Mouse (Mus musculus) cerebral cortex, adult 2 months (tissue): Measurements from ENCODE around the gene Coro2b.

Source experiments
- WGBS: fragments of 180-500 bp; shearing (Covaris S2); methylation state at CpG from one replicate; pipeline ENCODE4 v1.1.7; 2018; 5-methylcytosine and 5-hydroxymethylcytosine counted together

Coro2b gene

DNA sequence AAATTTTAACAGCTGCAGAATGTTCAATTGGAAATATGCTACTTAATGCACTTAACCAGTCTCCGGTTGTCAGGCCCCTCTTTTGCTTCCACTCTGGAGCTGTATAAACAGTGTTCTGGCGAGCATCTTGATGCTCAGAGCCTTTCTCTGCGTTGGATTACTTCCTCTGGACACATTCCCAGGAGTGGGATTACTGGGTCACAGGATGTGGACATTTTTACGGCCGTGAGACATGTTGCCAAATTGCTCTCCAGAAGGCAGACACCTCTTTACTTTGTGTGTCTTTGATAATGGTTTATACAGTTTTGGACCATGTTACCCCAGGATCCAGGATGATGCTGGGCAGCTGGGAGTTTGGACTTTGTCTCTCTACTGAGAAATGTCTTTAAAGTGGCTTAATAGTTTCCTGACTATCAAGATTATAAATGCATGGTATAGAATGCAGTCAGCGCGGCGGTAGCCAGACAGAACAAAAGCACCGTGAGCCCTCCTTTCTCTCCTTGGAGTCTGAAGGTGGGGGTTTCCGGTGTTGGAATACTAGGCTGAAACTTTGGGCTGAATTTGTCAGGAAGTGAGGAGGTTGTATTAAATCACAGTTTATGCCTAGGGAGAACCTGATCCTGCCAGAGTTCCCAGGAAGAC, 23.2 kb downstream of the Coro2b start:
- 22% methylated on average over 10 of the region's 10 CpGs for WGBS

DNA sequence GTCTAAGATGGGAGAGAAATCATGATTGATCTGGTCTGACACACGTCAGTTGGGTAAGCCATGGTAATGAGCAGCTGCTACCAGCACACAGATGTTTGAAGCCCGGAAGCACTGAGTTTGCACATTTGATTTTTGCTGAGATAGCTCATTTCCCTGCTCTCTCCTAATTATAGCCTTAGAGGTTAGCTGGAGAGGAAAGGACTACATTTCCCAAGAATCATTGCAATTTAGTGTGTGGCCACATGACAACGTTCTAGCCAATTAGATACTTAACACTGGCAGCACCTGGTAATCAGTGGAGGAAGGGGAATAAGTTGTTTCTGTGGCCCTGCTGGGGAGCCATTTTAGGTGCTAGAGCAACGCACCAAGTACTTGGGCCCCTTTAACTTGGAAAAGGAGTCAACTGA, 26.3 kb downstream of the Coro2b start:
- 33% methylated on average over 4 of the region's 4 CpGs for WGBS

DNA sequence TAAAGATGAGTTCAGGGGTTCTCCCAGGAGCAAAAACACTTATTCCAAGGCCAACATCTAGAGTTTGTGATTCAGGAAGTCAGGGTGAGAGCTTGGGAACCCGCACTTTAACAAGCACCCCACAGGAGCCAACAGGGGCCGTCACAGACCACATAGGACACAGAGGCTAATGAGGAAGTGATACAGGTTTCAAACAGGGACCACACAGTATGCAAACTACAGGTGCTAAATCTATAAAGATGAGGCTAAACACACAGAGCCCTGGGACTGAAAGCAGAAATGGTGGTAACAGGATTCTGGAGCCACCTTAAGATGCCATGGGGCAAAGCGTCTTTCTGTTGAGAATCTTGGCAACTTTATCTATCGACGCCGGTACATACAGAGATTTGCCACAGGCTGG, 27.2 kb downstream of the Coro2b start:
- WGBS, result 67% methylated on average over 6 of the region's 6 CpGs

DNA sequence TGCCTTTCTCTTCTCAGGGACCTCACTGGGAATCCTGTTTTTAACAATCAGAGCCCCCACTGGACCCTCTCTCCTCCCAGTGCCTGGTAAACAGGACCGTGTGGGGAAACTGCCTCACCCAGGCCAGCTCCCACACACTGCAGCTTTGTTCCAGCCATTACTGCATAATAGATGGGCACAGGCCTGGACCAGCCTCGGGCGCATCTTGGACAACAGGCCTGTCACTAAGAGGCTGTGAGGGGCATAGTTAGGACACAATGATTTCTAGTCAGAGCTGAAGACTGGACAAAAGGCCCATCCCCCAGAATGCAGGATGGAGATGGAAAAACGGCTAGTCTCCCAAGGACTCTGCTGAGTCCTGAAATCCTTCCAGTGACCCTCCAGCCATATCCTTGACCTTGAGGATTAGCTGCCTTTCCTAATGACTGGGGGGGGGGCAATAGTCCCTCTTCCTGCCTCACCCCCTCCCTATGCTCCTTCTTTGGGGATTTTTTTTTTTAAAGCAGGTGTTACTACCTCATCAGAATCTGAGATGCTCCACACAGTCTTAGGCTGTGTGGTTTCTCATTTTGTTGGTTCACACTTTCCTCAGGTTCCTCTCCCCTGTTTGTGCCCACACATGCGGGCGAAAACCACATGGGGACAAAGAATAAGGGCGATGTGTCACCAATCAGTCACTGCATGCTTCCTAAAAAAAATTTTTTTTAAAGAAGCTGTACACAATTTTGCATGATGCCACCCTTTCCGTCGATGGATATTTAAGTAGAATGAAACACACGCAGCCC, 27.9 kb downstream of the Coro2b start:
- WGBS, result 46% methylated on average over 10 of the region's 10 CpGs

- WGBS, result 46% methylated on average over 11 of the region's 11 CpGs
Measured at GRCm38 (mm10) chr9:62506467-62507067, 30.3 kb downstream of the Coro2b start.

DNA sequence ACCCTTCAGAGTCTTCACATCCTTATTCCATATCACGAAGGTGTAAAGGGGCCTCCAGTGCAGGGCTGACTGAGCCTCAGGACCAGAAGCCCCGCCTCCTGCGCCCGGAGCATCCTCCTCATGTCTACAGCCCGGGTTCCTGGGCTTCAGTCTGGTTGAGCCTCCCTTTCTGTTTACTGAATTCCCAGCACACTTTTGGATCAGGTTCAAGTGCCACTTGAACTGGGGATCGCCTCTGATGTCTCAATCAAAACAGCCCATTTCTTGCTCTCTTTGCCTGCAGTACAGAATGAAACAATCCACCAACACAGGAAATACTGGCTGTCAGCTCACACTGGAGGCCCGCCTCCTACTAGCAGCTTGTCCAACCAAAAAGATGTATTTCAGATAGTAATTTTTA, 32.7 kb downstream of the Coro2b start:
- 48% methylated on average over 7 of the region's 7 CpGs for WGBS

DNA sequence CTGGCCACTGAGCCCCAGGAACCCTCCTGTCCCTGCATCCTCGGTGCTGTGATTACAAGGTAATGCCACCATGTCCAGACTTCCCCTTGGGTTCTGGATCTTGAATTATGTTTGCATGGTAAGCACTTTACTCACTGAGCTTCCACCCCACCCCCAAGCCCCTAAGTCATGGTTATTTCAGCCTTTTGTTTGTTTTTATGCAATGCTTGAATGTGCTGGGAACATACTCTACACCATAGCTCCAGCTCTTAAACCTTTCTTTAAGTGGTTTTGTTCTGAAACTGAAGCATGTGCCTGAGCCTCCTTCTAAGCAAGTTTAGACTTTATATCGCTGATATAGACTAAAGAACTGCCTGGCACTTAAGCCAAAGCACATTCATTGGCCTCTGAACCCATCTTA, 34.5 kb downstream of the Coro2b start:
- 69% methylated on average over 2 of the region's 2 CpGs for WGBS

DNA sequence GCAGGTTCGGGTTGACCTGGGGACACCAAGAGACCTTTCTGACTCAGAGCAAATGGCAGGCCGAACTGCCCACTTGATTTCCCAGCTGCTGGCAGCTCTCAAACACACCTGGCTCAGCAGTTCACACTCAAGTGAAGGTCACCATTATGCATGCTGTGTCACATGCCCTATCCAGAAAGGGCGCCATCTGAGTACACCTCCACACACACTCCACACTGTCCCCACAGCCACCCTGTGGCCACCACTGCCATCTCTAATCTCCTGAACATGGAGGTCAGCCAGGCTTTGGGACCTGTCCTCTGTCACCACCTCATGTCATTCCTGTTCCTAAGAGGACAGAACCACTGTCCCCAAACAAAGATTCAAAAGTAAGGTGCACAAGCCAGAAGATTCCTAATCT, 35.3 kb downstream of the Coro2b start:
- WGBS, result 96% methylated on average over 3 of the region's 3 CpGs

DNA sequence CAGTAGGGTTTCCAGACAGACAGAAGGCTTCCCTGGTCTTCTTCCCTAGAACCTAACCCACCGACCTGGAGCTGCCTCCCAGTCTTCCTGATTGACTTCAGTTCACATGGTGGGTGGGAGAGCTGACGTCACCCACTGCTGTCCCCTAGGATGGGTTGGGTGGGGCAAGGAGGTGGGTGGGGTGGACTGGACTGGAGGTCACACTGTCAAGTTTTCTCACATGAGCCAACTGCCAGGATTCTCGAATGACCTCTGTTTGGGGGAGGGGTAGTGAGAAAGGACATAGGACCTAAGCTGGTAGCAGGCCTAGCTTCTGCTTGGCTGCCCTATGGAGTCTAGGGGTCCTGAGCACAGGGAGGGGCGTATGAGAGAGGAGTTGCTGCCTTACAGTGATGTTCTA, 36.8 kb downstream of the Coro2b start:
- 74% methylated on average over 4 of the region's 4 CpGs for WGBS

GRCm38 (mm10) chr9:62498945-62499344, 37.9 kb downstream of the Coro2b start:
- 56% methylated on average over 6 of the region's 6 CpGs for WGBS

DNA sequence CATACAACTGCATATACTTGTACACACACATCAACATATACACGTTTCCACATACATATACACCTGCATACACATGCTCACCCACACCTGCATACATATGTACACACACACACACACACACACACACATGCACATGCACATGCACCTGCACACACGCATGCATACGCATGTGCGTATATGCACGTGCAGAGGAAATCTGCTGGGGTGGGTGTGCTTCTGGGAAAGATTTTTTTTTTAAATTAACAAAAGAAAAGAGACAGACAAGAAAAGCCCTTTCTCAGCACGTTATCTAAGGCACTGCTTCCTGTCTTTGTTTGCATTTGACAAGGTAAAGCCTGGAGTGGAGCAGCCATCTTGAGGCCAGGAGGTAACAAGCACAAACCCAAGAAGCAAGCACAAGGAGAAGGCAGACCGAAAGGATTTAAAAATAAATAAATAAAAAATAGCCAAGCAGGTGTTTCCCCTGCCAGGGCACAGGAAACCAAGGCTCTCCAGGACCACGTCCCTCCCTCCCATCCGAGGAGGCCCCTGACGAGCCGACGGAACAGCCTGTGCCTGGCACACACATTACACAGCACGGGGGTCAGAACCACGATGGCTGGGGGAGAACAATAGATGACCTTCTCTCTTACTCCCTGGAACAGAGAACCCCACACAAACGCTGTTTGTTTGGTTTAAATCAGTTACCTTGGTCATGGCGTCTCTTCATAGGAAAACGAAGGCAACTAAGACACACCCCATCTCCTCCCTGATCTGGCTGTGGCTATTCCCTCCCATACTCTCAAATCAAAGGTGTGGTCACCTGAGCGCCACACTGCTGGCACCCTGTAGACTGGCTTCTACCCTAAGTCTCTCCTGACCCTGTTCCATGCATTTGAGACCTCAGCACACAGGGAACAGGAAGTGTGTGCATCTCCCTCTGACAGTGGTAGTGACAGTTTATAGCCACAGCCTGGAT, 39.4 kb downstream of the Coro2b start:
- WGBS, result 57% methylated on average over 18 of the region's 18 CpGs

DNA sequence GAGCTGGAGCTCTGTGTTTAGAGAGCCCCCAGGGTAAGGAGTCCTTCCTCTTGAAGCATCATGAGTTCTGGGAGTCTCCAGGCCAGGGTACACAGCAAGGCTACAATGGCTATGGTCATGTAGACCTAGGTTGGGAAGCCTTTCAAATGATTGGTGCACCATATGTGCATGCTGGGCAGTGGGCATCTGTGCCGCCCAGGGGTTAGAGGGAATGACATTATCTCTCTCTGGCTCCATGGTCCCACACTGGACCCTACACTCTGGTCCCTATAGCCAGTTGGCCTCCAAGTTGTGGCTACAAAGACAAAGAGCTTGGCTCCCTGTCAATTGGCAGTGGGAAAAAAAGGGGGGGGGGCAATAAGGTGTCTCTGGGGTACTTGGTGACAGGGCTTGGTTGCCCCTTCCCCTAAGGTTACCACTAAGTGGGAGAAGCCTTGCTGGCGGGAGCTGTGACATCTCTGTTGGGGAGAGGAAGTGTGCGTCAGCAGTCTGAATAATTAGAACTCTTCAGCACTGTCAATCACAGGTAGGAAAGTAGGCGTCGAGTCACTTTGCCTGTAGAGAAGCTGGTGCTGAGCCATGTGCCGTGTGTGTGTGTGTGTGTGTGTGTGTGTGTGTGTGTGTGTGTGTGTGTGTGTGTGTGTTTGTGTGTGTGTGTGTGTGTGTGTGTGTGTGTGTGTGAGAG, 44.4 kb downstream of the Coro2b start:
- WGBS, result 28% methylated on average over 6 of the region's 6 CpGs

- WGBS, result 43% methylated on average over 5 of the region's 5 CpGs
Measured at GRCm38 (mm10) chr9:62491611-62492010, 45.2 kb downstream of the Coro2b start.

- WGBS, result 47% methylated on average over 3 of the region's 3 CpGs
Measured at GRCm38 (mm10) chr9:62491104-62491503, 45.7 kb downstream of the Coro2b start.

- WGBS, result 42% methylated on average over 4 of the region's 4 CpGs
Measured at GRCm38 (mm10) chr9:62484107-62484506, 52.7 kb downstream of the Coro2b start.

DNA sequence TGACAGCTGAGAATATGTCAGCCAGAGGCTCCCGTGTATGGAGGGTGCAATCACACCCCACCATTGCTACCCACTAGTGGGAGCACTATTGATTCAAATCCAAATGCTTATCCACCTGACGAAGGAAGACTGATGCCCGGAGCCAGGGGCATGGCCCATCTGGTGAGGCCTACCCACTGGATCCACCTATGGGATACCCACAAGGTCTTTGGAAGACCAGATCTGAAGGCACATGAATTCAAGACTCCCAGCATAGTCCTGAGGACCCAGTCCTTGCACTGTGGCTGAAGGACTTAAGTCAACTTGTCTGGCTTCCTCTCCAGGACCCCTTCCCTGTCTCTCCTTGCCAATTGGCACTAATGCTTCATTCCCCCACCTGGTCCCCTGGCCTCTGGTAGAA, 54.1 kb downstream of the Coro2b start:
- WGBS, result 72% methylated on average over 3 of the region's 3 CpGs

DNA sequence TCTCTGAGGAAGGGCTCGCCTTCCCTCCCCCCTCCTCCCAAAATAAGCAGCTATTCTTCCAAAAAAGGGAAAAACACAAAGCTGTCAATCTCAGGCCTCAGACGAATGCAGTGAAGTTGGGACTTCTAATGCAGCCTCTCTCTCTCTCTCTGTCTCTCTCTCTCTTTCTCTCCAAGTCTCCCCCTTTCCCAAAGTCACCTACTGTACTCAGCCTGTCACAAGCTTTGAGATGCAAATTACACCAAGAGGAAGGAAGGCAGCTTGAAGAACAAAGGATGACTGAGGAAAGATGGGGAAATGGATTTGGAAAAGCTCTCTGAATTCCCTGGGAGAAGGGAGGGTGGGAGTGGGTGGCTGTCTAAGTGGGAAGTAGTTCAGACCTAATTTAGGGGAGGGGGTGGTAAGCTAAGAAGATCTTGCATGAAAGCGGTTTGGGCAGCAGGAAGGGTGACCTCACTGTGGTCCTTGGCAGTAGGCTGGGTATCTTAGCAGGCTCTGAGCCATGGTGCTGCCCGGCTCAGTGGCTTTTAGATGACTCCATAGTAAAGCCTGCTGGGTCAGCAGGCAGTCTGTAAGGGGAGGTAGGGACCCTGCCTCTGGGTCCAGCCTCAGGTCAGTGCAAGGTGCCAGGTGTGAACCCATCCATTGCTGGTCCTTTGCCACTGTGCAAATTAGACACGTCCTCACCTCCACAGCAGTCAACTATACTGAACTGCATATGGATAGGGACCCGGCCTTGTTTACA, 55.8 kb downstream of the Coro2b start:
- 35% methylated on average over 6 of the region's 6 CpGs for WGBS

- 79% methylated on average over 9 of the region's 9 CpGs for WGBS
Measured at GRCm38 (mm10) chr9:62480149-62480548, 56.7 kb downstream of the Coro2b start.

DNA sequence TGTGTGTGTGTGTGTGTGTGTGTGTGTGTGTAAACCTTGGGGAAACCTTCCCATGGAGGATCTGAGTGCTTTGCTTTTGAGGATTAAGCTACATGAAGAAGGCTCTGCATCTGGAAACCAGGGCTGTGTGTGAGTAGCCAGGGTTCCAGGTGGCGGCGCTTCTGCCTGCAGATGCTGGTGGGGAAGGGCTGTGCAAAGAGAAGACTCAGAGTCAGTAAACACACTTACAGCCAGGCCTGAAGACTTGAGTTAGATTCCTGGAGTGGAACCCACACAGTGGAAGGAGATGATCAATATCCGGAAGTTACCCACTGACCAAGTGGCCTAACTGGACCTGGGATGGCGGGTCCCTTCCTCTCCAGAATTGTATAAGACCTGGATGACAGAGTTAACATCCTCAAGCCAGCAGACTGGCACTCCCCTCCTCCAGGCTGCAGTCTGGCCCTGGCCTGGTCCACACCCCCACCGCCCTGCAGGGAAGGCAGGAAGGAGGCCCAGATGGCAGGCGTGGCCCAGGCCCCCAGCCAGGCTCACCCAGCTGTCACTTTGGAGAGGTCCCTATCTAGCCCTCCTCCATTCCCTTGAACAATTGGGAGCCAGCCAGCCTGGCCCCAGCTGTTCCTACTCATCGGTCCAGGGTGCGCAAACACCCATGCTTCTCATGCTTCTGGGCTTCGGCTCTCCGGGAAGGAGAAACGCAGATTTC, 59.9 kb downstream of the Coro2b start:
- 25% methylated on average over 11 of the region's 11 CpGs for WGBS

GRCm38 (mm10) chr9:62474206-62474605, 62.6 kb downstream of the Coro2b start:
- 86% methylated on average over 2 of the region's 2 CpGs for WGBS
